Mouse (Mus musculus): ENCODE data around the gene Dennd2a. TPM values are rescaled to one million over a fixed set of nuclear protein-coding genes. Genes with fewer than 3 reads are reported as not detected.
"Not testable (repeated sequence)": the region's sequence is repeated elsewhere in the genome, so short reads cannot be mapped to it uniquely, and the experiment has no call there.

Gene Dennd2a
- total RNA-seq, 2 experiments from 2014 or later = 20.5 to 23.7 TPM

DNA sequence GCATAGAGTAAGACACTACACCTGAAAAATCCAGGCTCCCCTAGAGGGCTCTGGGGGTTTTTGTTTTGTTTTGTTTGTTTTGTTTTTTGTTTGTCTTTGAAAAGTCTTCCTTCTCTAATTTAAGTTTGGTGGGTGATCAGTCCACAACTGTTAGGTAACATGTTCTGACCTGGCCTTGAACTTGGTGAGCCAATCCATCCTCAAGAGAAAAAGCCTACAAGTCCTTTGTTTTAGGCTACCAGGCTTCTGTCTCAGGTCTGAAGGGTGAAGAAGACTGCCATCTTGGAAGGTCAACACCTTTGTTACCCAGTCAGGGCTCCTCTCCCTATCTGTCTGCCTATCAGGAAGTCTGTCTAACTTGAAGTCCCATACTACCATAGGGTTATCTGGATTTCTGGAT lies 124.0 kb downstream of the Dennd2a start:
- DNase-seq (ENCODE audit: low spot score in 2 of 2) = no peak
- intact Hi-C loops (cut with DNase I) = no loop called here

DNA sequence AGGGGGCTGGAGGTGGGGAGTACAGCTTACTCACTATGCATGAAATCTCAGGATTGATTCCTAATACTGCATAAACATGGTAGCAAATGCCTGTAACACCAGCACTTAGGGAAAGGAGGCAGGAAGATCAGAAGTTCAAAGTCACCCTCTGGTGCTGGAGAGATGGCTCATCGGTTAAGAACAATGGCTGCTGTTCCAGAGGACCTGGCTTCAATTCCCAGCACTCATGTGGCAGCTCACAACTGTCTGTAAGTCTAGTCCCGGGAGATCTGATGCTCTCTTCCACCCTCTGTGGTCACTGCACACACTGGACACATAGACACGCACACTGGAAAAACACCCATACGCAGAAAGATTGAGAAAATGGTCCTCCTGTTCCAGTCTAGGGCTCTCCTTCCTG lies 124.5 kb downstream of the Dennd2a start:
- intact Hi-C loops (cut with DNase I) = no loop called here
- no peak for DNase-seq (ENCODE audit: low spot score in 2 of 2)

DNA sequence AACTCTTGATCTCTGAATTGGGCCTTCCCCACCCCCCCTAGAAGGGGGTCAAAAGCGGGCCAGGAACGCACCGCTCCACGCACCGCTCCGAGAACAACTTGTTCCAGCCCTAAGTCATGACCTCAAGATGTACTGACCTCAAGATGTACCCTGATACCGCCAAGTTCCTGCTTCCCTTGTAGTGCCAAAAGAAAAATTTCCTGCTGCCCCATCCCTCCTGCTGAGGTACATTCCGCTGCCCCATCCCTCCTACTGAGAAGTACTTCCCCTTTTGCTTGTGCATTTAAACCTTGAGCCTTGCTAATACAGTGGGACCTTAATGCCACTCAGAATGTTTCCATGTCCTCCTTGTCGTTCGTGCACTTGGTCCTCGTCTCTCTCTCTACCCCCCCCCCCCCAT lies 126.9 kb downstream of the Dennd2a start:
- no peak for DNase-seq (ENCODE audit: low spot score in 2 of 2)
- intact Hi-C loops (cut with DNase I) = no loop called here

DNA sequence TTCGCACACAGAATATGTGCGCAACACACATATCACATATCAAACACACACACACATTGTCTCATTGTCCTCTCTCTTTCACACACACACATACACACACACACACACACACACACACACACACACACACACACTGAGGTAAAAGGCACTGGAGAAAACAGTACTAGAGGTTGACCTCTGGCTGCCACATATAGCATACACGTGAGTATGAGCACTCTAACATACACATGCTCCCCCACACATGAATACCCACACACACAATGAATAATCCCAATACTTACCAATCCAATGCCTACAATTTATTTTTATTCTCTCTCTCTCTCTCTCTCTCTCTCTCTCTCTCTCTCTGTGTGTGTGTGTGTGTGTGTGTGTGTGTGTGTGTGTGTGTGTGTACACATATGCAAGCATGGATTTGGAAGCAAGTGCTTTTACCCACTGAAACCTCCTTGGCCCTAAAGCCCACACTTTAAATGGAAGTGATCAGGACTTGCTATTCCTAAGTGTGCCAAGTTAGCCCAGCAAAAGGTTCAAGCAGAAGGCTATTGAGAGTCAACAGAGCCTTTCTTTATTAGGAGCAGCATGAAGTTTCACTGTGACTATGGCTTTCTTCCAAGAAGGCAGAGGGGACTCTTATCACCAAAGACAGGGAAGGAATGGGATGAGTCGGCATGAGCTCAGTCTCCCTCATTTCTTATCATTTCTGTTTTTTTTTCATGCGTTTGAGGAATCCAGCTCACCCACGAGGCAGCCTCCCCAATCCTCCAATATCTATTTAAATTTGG lies 128.5 kb downstream of the Dennd2a start:
- intact Hi-C loops (cut with DNase I) = no loop called here

DNA sequence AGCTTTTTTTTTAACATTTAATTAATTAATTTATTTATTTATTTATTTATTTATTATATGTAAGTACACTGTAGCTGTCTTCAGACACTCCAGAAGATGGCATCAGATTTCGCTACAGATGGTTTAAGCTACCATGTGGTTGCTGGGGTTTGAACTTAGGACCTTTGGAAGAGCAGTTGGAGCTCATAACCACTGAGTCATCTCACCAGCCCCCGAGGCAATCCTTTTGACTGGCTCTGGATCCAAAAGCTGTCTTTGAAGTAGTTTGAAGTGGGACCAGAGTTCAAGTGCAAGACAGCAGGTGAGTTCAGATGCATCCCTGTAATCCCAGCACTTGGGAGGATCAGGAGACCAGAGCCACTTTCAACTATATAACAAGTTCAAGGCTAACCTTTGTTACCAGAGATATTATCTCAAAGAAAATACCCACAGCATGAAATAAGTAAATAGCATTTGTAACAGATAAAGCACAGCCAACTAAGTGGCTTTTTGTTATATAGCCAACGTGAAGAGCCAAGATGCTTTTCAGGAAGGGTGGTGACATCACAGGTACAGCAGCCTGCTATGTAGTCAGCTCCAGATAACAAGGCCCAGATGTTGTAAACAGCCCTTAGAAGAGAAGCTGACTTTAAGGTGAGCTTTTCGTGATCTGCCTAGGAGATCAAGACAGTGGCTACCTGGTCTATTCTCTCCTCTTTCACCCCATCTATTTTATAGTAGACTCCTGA lies 130.2 kb downstream of the Dennd2a start:
- intact Hi-C loops (cut with DNase I) = no loop called here
- no peak for DNase-seq (ENCODE audit: low spot score in 2 of 2)

More for the DNA sequence above, 128.5 kb downstream of the Dennd2a start:
- no peak for DNase-seq (ENCODE audit: low spot score in 2 of 2)

DNA sequence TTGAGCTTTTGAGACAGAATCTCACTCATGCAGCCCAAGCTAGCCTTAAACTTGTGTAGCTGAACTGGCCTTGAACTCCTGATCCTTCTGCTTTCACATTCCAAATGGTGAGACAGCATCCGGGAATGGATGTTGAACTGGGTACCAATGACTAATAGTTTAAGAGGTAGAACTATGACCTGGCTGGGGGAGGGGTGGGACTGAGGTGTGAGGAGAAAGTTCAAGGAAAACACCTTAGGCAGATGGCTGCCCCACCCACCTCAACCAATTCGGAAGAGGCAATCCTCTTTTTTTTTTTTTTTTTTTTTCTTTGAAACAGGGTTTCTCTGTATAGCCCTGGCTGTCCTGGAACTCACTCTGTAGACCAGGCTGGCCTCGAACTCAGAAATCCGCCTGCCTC lies 130.9 kb downstream of the Dennd2a start:
- no peak for DNase-seq (ENCODE audit: low spot score in 2 of 2)
- intact Hi-C loops (cut with DNase I) = no loop called here

DNA sequence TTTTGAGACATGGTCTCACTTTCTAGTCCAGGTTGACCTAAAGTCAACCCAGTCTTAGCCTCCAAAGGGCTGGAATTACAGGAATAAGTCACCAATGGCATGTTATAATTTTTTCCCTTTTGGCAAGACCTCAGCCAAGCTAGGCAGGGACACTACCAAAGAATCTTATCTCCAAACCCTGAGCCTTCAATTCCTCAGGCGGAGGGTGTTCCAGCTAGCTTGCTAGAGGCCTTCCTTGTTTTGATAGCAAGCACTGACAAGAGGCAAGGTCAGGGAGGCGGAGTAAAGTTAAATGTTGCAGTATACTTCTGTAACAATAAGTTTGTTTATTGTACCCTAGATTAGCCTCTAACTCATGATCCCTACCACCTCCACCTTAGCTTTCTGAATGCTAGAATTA lies 132.5 kb downstream of the Dennd2a start:
- DNase-seq (ENCODE audit: low spot score in 2 of 2) = no peak
- intact Hi-C loops (cut with DNase I) = no loop called here

DNA sequence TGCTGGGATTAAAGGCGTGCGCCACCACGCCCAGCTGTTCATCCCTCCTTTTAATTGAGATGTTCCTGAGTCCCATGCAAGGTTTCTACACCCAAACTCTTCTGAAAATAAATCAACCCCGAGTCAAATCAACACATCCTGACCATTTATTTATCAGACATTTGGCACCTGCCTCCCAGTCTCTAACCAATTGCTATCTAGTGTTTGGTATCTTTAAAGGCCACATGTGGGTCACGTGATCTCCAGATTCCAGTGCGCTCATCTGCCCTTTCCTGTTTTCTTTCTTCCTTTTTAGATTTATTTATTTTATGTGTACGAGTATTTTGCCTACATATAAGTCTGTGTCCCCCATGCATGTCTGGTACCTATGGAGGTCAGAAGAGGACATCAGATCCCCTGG lies 134.0 kb downstream of the Dennd2a start:
- DNase-seq (ENCODE audit: low spot score in 2 of 2) = no peak
- intact Hi-C loops (cut with DNase I) = no loop called here

DNA sequence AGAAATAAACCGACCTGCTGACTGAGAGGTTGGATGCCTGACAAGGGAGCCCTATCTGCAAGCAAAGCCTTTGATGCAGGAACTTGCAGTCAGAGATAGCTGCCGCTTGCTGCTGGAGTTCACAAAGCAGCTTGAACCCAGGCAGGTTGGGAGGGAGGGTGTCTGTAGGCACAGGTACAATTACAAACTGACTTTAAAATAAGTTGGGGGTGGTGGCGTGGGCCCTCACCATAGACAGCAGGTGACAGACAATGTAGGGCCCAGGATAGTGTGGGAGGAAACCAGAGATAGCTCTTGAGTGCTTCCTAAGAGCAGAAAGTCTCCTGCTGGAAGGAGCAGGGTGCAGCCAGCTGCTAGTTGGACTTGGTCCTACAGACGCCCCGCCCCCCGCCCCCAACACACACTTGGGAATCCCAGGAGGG lies 134.5 kb downstream of the Dennd2a start:
- DNase-seq (ENCODE audit: low spot score in 2 of 2) = no peak

DNA sequence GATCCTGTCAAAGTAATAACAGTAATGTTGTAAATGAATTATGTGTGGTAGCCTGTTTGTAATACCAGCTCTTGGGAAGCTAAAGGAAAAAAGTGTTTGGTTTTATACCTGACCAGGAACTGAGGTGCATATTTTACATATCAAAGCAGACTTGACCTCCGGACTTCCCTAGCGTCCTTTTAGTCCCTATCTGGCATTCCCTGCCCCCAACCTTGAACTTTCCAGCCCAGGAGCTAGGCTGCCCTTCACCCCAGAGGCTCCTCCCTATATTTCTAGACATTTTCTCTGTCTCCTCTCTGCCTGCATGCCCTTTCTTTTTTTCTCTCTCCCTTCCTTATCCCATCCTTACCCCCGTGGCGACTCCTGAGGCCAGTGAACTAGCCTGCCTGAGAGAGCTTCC lies 136.8 kb downstream of the Dennd2a start:
- no peak for DNase-seq (ENCODE audit: low spot score in 2 of 2)
- intact Hi-C loops (cut with DNase I) = no loop called here

More for the DNA sequence above, 134.5 kb downstream of the Dennd2a start:
- intact Hi-C loops (cut with DNase I) = no loop called here

DNA sequence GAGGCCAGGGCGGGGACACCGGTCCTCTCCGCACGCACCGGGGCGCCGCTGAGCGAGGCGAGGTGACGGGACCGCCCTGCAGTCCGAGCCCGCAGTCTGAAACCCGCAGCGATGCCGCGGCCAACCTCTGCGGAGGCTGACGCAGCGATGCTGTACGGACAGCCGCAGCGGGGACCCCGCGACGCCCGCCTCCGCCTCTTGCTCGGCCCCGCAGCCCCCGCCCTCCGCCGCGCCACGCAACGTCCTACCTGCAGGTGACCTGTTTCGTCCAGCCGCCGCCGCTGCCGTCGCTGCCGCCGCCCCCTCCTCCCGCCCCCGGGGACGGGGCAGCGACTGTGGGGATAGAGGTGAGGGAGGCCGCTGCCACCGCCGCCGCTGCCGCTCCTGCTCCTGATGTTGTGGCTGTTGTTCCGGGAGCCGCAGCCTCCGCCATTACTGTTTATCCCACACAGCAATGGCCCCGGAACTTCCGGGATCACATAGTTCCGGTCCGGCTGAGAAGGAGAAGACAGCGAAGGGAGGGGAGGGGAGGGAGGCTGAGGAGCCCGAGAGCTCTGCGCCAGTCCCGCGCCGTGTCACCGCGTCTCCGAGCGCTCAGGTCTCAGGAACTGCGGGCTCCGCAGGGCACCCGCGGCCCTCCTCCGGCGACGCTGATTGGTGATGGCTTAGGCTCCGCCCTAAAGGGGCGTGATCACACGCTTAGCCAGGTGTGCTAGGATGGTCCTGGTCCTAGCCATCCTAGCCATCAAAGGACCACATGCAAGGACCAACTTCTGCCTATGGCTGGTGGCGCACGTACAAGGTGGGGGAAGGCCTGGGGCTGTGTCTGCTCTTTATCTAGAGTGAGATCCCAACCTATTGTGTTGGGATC lies 137.6 kb downstream of the Dennd2a start, which contains the start of gene Mkrn1:
Gene Mkrn1, minus strand, starts transcription at position 612 of the 871 bp plus-strand sequence.
- peak; percentile 83 to 86 for DNase-seq (ENCODE audit: low spot score in 2 of 2)
- intact Hi-C loops (cut with DNase I) = loop anchor here (5.0 kb wide), 2 partner anchors 32 to 152 kb away; partner anchors contain the start of gene Adck2

DNA sequence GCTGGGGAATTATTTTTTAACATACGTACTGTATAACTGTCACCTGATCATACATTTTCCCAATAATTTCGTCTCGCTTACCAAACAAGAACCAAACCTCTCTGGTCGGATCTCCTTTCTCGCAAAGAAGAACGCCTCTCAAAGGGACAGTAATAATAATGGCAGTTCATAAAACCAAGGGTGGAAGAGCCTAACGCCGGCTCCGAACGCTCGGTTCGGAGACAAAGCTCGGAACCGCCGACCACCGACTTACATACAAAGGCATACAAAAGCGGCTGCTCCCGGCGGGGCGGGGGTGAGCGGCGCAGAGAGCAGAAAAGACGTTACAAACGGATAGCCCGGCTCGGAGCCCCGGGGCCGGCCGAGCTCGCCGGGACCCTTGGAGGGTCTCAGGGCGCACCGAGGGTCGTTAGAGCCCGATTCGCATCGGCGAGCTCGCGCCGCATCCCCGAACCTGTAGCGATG lies 138.2 kb downstream of the Dennd2a start:
- no peak for DNase-seq (ENCODE audit: low spot score in 2 of 2)

DNA sequence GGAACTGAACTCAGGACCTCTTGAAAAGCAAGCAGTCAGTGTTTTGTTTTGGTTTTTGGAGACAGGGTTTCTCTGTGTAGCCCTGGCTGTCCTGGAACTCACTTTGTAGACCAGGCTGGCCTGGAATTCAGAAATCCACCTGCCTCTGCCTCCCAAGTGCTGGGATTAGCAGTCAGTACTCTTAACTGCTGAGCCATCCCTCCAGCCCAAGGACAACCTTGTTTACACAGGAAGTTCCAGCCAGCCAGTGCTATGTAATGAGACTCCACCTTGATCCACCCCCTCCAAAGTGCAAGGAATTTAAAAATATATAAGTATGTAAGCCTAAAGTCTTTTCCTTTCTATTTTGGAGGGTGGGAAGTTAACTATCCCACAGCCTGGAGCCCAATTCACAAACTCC lies 141.0 kb downstream of the Dennd2a start:
- not testable (repeated sequence) for DNase-seq (ENCODE audit: low spot score in 2 of 2)
- intact Hi-C loops (cut with DNase I) = loop anchor here (5.0 kb wide), 2 partner anchors 36 to 156 kb away; partner anchors contain the start of gene Adck2

More for the DNA sequence above, 138.2 kb downstream of the Dennd2a start:
- intact Hi-C loops (cut with DNase I) = loop anchor here (5.0 kb wide), 2 partner anchors 33 to 153 kb away; partner anchors contain the start of gene Adck2

DNA sequence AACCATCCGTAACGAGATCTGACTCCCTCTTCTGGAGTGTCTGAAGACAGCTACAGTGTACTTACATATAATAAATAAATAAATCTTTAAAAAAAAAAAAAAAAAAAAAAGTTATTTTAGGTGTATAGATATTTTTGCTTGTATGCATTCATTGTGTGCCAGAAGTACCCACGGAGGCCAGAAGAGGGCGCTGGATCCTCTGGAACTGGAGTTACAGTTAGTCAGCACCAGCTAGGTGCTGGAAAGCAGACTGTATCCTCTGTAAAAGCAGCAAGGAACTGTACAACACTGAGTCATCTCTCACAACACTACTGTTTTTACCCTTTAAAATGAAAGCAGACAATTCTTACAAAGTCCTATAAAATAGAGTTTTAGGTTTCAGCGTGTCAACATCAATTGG lies 141.9 kb downstream of the Dennd2a start:
- DNase-seq (ENCODE audit: low spot score in 2 of 2) = peak; percentile 59 to 64
- intact Hi-C loops (cut with DNase I) = loop anchor here (5.0 kb wide), 2 partner anchors 37 to 157 kb away; partner anchors contain the start of gene Adck2

DNA sequence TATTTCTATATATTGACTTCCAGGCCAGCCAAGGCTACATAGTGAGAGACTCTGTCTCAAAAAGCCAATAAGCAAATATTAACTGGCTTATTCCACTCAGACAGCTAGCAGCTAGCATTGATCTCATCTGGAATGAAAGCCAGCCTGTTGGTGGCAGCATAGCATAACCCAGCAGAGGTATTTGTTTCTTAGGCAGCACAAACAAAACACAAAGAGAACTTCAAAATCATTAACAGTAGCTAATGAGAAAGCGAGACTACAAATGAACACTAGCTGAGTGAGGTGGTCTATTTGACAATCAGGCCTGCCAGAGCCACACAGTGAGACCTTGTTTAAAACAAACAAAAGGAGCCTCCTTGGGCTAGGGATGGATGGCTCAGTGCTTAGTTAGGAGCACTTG lies 143.6 kb downstream of the Dennd2a start:
- no peak for DNase-seq (ENCODE audit: low spot score in 2 of 2)
- intact Hi-C loops (cut with DNase I) = no loop called here

Other genes starting within 250 kb of the Dennd2a start
- 10 to 100 TPM; 70.8 to 79.2 TPM for gene Slc37a3, start 180.2 kb downstream of the Dennd2a start, total RNA-seq (2021)
- gene Rab19, start 176.7 kb downstream of the Dennd2a start, total RNA-seq (2021) = not detected
- 100 to 1,000 TPM; 131 to 151 TPM for gene Mkrn1, start 137.4 kb downstream of the Dennd2a start, total RNA-seq (2021)
- gene Adck2, start 16.0 kb upstream of the Dennd2a start, total RNA-seq (2021) = 10 to 100 TPM; 28.5 to 31.7 TPM
- gene Gm42420, start 27.9 kb upstream of the Dennd2a start, total RNA-seq (2021) = 1 to 10 TPM in 1 of 2 experiments, not detected in 1; 1.3 TPM
- gene Ndufb2, start 34.7 kb upstream of the Dennd2a start, total RNA-seq (2021) = 100 to 1,000 TPM; 174 to 188 TPM
- gene Braf, start 167.6 kb upstream of the Dennd2a start, total RNA-seq (2021) = 100 to 1,000 TPM; 105 to 125 TPM

Measured in left cerebral cortex, postnatal 36 days (tissue).